Mouse (Mus musculus) limb, embryonic 10.5 days (tissue): ENCODE measurements around the gene Mynn. TPM values are rescaled to one million over a fixed set of nuclear protein-coding genes. Genes with fewer than 3 reads are reported as not detected.

Source experiments
- DNase-seq: peaks from one replicate; pipeline ENCODE4 v3.0.0-alpha.2; 2017; ENCODE audit warnings: low spot score
- H3K27ac ChIP-seq: fragments of 300-500 bp; sonication (generic); 2 replicates; pipeline ENCODE4 v1.5.1; 2016; ENCODE audit warnings: mild to moderate bottlenecking
- H3K27me3 ChIP-seq: fragments of 300-500 bp; sonication (generic); 2 replicates; pipeline ENCODE4 v1.6.1; 2016; ENCODE audit warnings: low read depth, mild to moderate bottlenecking; ENCODE audit not compliant: poor library complexity, severe bottlenecking
- H3K36me3 ChIP-seq: fragments of 300-500 bp; sonication (generic); 2 replicates; pipeline ENCODE4 v1.6.1; 2016; ENCODE audit warnings: mild to moderate bottlenecking, moderate library complexity
- H3K4me1 ChIP-seq: fragments of 300-500 bp; sonication (generic); 2 replicates; pipeline ENCODE4 v1.6.1; 2016
- H3K4me3 ChIP-seq: fragments of 300-500 bp; sonication (generic); 2 replicates; pipeline ENCODE4 v1.5.1; 2016; ENCODE audit warnings: mild to moderate bottlenecking, moderate library complexity
- H3K9me3 ChIP-seq: fragments of 300-500 bp; sonication (generic); replicated peaks from 2 replicates; pipeline ENCODE4 v1.6.1; 2016; ENCODE audit warnings: mild to moderate bottlenecking
- WGBS: fragments of 180-500 bp; shearing (Covaris S2); methylation state at CpG from one replicate; pipeline ENCODE4 v1.1.7; 2016; 5-methylcytosine and 5-hydroxymethylcytosine counted together
- polyA plus RNA-seq: library from polyadenylated mRNA; unstranded; fragments of >200 nt; fragmentation: Nextera tagmentation; extraction: Ambion mirVana; gene quantifications from 2 replicates; pipeline ENCODE4 v1.2.1, GENCODE M21; 2016

Gene Mynn
- polyA plus RNA-seq, 1 experiment from 2014 or later, result 32.2 TPM

DNA sequence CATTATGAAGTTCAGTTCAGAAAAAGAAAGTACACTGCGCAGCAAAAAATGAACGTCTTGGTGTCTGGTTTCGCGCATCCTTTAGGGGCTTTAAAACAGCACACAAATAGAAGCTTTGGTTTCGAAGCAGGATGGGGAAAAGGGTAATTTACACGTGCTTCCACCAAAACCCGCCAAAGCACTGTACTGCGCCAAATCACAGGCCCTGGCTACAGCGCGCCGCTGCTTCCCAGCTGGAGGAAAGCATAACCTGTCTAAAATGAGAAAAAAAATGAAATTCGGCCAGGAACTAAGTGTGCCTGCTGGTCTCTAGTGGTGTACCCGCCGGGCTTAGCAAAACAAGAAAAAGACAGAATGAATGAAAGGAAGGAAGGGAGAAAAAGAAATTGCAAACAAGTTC is 1.1 kb upstream of the Mynn start:
- H3K9me3 ChIP-seq, result no peaks in the 10 kb centered on the region
- peaks cover 25% of the 10 kb centered on the region for H3K4me1 ChIP-seq
- peaks cover 15% of the 10 kb centered on the region for H3K36me3 ChIP-seq
- peak; percentile 65 for DNase-seq
- peak overlapping the region; percentile 75; the same call in 1 of the 2 replicates for H3K27ac ChIP-seq
- H3K4me3 ChIP-seq, result peak overlapping the region; percentile 77
- H3K27me3 ChIP-seq, result peaks cover 26% of the 10 kb centered on the region
- WGBS, result under 1% methylated on average over 14 of the region's 14 CpGs

DNA sequence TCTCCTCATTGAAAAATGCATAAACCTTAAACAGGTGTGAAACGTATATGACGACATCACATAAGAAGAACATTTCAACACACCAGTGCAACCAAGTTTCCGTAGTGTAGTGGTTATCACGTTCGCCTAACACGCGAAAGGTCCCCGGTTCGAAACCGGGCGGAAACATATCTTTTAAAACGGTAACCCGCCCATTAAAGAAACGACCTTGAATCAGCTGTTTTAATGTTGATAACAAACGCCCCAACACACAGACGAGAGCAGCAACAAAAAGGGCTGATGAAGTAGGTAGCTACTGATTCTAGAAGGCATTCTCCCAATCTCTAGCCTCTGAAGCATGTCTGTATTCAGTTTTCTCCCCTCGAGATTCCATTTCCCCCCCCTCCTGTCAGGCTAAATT is 690 bp upstream of the Mynn start:
- Histone ChIP-seq H3K27ac (no peak overlapping the region), H3K36me3 (peaks cover 20% of the 10 kb centered on the region), H3K4me3 (peak overlapping the region; percentile 77), H3K9me3 (no peaks in the 10 kb centered on the region), H3K4me1 (peaks cover 20% of the 10 kb centered on the region), H3K27me3 (peaks cover 26% of the 10 kb centered on the region)
- under 1% methylated on average over 17 of the region's 17 CpGs for whole genome bisulfite sequencing
- peak; percentile 81 for DNase-seq

DNA sequence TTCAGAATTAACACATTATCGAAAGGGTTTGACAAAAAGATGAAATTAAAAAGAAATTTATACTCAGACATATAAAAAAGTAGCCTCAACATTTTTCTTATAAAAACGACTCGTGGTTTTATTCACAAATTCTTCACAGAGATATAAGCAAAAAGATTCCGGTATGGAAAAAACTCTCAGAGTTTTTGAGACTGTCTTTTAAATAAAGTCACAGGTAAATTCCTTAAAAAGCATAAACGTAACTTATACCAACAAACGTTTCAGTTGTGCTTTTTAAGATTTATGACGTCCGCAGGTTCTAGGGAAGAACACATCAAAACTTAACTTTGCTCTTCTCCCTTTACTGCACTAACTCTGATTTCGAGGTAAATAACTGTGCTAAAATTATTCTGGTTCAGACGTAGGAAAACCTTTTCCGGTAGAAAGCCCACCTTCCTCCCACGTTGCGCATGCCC is 228 bp upstream of the Mynn start:
- Histone ChIP-seq H3K4me3 (peak overlapping the region; percentile 77), H3K9me3 (no peaks in the 10 kb centered on the region), H3K36me3 (peaks cover 24% of the 10 kb centered on the region), H3K27ac (peak overlapping the region; percentile 92), H3K27me3 (peaks cover 26% of the 10 kb centered on the region), H3K4me1 (peaks cover 20% of the 10 kb centered on the region)
- DNase-seq, result no peak
- 2% methylated on average over 13 of the region's 13 CpGs for WGBS

DNA sequence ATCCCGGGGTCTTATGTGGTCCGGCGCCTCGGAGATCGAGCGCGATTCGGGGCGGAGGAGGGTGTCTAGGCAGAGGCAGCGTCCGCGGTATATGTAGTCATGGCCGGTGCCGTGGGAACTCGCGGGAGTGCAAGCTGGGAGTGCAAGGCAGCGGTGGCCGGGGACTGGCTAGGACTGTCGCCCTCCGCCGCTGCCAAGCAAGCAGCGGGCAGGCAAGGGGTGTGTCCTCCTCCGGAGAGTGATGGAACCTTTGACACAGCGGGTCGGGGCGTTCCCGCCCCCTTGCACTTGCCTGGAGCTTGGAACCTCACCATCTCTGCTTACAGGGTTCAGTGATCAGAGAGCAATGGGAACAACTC is 854 bp downstream of the Mynn start:
- Histone ChIP-seq H3K9me3 (no peaks in the 10 kb centered on the region), H3K36me3 (peaks cover 32% of the 10 kb centered on the region), H3K4me3 (peak overlapping the region; percentile 77), H3K27ac (peak overlapping the region; percentile 92), H3K27me3 (peaks cover 20% of the 10 kb centered on the region), H3K4me1 (peaks cover 20% of the 10 kb centered on the region)
- under 1% methylated on average over 27 of the region's 27 CpGs for WGBS
- no peak for DNase-seq

DNA sequence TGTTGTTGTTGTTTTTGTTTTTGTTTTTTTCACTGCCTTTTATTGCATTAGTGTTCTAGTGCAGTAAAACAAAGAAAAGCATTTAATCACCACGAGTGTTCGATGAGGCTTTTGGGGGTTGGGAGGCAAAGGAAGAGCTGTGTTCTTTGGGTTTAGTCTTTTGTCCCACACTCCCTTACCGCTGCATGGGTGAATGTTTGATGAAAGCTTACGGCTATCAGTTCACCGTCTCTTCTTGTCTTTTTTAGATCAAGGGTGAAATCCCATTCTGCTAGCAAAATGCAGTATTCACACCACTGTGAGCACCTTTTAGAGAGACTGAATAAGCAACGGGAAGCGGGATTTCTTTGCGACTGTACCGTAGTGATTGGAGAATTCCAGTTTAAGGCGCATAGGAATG is 1.4 kb downstream of the Mynn start:
- Histone ChIP-seq H3K4me3 (peak overlapping the region; percentile 77), H3K36me3 (peaks cover 36% of the 10 kb centered on the region), H3K4me1 (peaks cover 20% of the 10 kb centered on the region), H3K9me3 (no peaks in the 10 kb centered on the region), H3K27me3 (peaks cover 15% of the 10 kb centered on the region), H3K27ac (peak overlapping the region; percentile 92; the same call in 1 of the 2 replicates)
- DNase-seq, result no peak
- WGBS, result 53% methylated on average over 10 of the region's 10 CpGs

DNA sequence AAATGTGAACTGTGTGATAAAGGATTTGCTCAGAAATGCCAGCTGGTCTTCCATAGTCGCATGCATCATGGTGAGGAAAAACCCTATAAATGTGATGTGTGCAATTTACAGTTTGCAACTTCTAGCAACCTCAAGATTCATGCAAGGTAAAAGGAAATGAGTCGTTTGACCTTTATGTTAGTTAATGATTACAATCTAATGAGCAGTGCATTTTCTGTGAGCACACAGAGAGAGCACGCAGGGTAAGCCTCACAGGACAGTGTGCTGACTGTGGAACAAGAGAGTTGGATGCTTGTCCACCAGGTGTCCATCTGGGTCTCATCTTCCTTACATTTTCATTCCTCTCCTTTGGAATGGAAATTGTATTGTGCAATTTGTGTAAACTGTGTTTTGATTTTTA is 7.1 kb downstream of the Mynn start:
- no peaks in the 10 kb centered on the region for H3K9me3 ChIP-seq
- no peak overlapping the region for H3K27ac ChIP-seq
- no peak overlapping the region for H3K4me3 ChIP-seq
- H3K27me3 ChIP-seq, result no peaks in the 10 kb centered on the region
- peaks cover 90% of the 10 kb centered on the region for H3K36me3 ChIP-seq
- 93% methylated on average over 3 of the region's 3 CpGs for WGBS
- H3K4me1 ChIP-seq, result peaks cover 2% of the 10 kb centered on the region; the same call in 1 of the 2 replicates
- no peak for DNase-seq

DNA sequence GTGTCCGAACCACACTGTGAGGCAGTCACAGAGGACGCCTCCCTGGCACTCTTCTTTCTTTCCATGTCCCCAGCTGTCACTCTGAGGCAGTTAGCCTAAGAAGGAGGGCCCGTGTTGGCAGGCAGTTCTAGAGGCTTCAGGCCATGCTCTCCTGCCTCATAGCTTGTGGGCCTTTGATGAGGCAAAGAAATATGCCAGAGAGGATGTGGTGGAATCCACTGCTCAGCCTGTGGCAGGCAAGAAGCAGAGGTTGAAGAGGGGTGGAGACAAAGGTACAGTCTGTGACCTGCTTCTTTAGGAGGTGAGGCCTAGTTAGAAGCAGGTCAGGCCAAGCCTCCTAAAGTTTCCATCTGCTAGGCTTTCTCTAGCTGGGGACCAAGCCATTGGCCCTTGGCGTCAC is 9.1 kb downstream of the Mynn start:
- Histone ChIP-seq H3K27me3 (no peaks in the 10 kb centered on the region), H3K4me3 (no peak overlapping the region), H3K27ac (no peak overlapping the region), H3K4me1 (no peaks in the 10 kb centered on the region), H3K36me3 (peaks cover 89% of the 10 kb centered on the region), H3K9me3 (no peaks in the 10 kb centered on the region)
- DNase-seq, result no peak
- WGBS, result 91% methylated on average over 4 of the region's 4 CpGs

DNA sequence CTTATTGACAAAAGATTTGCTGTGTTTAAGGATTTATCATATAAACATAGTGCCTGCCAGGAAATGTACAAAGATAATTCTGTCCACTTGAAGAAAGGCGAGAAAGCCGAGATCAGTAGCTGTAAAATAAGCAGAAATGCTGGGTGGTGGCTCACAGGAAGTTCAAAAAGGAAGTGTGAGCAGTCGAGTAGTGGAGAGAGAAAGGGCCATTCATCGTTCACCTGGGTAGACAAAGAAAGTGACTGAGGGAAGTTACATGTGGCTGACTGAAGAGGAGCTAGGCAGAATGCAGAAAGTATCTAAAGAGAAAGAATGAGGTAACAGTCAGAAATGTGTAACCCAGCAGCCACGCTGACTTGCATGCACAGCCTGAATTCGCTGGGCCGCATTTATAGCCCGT is 18.3 kb downstream of the Mynn start:
- no peaks in the 10 kb centered on the region for H3K4me1 ChIP-seq
- no peak overlapping the region for H3K4me3 ChIP-seq
- no peak for DNase-seq
- H3K36me3 ChIP-seq, result peaks cover 61% of the 10 kb centered on the region
- H3K9me3 ChIP-seq, result no peaks in the 10 kb centered on the region
- no peaks in the 10 kb centered on the region for H3K27me3 ChIP-seq
- 87% methylated on average over 8 of the region's 8 CpGs for WGBS
- H3K27ac ChIP-seq, result no peak overlapping the region

DNA sequence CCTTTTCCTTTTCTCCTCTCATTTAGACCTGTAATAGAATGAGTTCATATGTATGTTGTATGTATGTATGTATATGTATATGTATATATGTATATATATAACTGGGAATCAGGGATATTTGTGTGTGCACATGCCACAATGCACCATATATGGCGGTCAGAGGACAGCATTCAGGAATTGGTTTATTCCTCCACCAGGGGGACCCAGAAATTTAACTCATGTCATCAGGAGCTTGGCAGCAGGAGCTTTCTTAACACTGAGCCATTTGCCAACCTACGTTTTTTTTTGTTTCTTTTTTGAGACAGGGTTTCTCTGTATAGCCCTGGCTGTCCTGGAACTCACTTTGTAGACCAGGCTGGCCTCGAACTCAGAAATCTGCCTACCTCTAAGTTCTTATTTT is 31.8 kb downstream of the Mynn start:
- Histone ChIP-seq H3K27me3 (no peaks in the 10 kb centered on the region), H3K27ac (no peak overlapping the region), H3K4me3 (no peak overlapping the region), H3K4me1 (no peaks in the 10 kb centered on the region), H3K36me3 (no peaks in the 10 kb centered on the region), H3K9me3 (no peaks in the 10 kb centered on the region)
- DNase-seq, result no peak
- WGBS, result 66% methylated on average over 3 of the region's 3 CpGs

DNA sequence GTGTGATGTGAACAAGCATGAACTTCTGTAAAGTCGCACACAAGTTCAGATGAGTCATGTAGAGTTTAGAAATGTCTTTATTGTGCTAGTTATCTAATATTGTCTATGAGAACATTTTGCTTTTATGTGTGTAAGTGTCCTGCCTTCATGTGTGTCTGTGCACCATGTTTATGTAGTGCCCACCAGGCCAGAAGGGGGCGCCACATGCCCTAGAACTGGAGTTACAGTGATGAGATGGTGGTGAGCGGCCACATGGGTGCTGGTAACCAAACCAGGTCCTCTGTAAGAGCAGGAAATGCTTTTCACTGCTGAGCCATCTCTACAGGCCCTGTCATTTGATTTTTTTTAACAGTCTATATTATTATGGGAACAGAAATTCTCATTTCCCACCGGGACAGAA is 33.8 kb downstream of the Mynn start:
- H3K4me3 ChIP-seq, result no peak overlapping the region
- no peak for DNase-seq
- no peaks in the 10 kb centered on the region for H3K4me1 ChIP-seq
- no peaks in the 10 kb centered on the region for H3K27me3 ChIP-seq
- 85% methylated on average over 4 of the region's 4 CpGs for WGBS
- H3K36me3 ChIP-seq, result no peaks in the 10 kb centered on the region
- no peak overlapping the region for H3K27ac ChIP-seq
- no peaks in the 10 kb centered on the region for H3K9me3 ChIP-seq

DNA sequence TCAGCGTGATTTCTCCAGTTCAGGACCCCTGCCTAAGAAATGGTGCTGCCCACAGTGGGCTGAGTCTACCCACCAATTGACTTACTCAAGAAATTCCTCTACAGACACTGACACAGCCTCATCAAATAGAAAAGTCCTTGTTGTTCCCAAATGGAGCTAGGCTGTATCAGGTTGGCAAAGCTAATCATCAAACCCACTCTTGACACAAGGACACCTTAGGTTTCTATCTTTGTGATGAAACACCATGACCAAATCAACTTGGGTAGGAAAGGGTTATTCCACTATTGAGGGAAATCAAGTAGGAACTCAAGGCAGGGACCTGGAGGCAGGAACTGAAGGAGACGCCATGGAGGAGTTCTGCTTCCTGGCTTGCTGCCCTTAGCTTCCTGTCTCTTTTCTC is 42.3 kb downstream of the Mynn start, which contains the start of gene Lrriq4:
Gene Lrriq4, plus strand, starts transcription at position 301 of the 400 bp plus-strand sequence.
- Histone ChIP-seq H3K27ac (no peak within 1 kb of the TSS), H3K36me3 (no peaks in the 10 kb centered on the region), H3K27me3 (peaks cover 14% of the 10 kb centered on the region), H3K4me3 (no peak within 1 kb of the TSS), H3K9me3 (no peaks in the 10 kb centered on the region), H3K4me1 (peaks cover 13% of the 10 kb centered on the region)
- 82% methylated on average over 2 of the region's 2 CpGs for WGBS
- no peak for DNase-seq

DNA sequence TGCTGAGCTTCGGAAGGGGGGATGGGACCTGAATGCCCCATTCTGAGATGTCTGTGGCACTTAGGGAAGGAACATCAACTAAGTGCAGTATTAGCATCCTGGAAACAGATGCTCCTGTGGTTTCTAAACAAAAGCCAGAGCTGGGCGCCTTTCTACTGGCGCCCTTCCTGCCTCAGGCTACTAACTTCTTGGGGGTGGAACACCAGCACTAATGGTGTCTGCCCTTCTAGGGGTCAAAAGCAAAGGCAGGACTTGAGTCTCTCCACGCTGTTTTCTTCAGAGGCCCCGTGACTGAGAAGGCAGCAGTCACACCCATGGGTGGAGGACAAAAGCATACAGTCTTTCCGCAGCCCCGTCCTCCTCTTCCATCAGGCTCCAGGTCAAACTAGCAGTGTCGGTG is 44.9 kb downstream of the Mynn start:
- peaks cover 25% of the 10 kb centered on the region for H3K4me1 ChIP-seq
- peak overlapping the region; percentile 55 for H3K4me3 ChIP-seq
- 53% methylated on average over 8 of the region's 8 CpGs for WGBS
- H3K9me3 ChIP-seq, result no peaks in the 10 kb centered on the region
- no peaks in the 10 kb centered on the region for H3K36me3 ChIP-seq
- DNase-seq, result no peak
- no peak overlapping the region for H3K27ac ChIP-seq
- H3K27me3 ChIP-seq, result peaks cover 40% of the 10 kb centered on the region

DNA sequence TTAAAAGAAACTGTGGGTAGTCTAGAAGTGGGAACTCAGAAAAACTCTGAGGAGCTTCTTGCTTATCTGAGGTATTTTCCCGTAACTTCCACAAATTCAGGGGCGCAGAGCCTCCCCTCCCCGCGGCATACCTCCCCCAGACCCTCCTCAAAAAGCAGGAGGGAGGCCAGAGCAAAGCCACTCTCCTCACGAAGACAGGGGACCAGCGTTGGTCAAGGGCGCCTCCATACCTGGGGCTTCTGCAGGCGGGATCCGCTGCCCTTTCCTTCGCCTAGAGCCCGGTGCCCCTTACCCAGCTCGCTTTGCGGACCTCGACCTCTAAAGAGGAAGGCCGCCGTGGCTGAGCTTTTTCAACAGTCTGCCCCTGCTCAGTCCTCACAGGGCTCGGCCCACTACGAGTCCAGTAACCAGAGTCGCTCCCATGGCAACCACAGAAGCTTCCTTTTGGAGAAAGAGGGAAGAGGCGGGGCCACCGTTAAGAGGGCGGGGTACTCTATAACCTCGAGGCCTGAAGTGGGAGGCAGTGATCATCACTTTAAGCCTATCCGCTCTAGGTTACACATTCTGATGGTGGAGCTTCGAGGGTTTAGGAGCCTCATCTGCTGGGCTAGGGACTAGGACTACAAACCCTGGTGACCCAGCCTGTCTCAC is 45.7 kb downstream of the Mynn start, which contains the start of gene Lrrc34:
Gene Lrrc34, minus strand, starts transcription at position 430 of the 651 bp plus-strand sequence.
- Histone ChIP-seq H3K27ac (peak within 1 kb of the TSS; percentile 68; the same call in 1 of the 2 replicates), H3K27me3 (peaks cover 41% of the 10 kb centered on the region), H3K4me1 (peaks cover 28% of the 10 kb centered on the region), H3K4me3 (peak within 1 kb of the TSS; percentile 55), H3K9me3 (no peaks in the 10 kb centered on the region), H3K36me3 (no peaks in the 10 kb centered on the region)
- DNase-seq, result peak; percentile 80
- 2% methylated on average over 25 of the region's 25 CpGs for WGBS

DNA sequence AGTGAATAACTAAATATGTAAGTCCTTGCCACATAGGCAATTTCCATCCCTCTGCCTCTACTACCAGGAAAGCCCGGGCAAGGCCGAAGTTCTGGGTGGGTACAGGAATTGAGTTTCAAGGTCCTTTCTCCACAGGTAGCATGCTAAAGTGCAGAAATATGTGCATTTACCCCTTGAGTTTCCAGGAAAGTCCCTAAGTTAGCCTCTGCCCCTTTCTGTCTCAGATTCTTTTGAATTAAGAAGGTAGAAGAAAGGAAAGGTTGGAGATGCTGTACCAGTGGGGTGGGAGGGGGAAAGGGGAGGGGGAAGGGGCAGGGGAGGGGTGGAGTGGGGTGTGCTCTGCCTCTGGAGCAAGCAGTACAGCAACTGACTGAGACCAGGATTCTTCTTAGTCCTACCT is 46.6 kb downstream of the Mynn start:
- Histone ChIP-seq H3K4me3 (no peak overlapping the region), H3K27me3 (peaks cover 41% of the 10 kb centered on the region), H3K9me3 (no peaks in the 10 kb centered on the region), H3K27ac (no peak overlapping the region), H3K36me3 (no peaks in the 10 kb centered on the region), H3K4me1 (peaks cover 28% of the 10 kb centered on the region)
- WGBS, result 87% methylated on average over 2 of the region's 2 CpGs
- no peak for DNase-seq
